Mouse (Mus musculus): ENCODE results near the gene Wscd2. TPM values are rescaled to one million over a fixed set of nuclear protein-coding genes. Genes with fewer than 3 reads are reported as not detected.

The Wscd2 gene
- polyA plus RNA-seq, 2 experiments, result 0.02 TPM; not detected in 1

- TF ChIP-seq EP300 (IDR thresholded peaks at IDR 0.05; ENCODE audit: low read depth) (no peak), CTCF (IDR thresholded peaks at IDR 0.05; ENCODE audit: low read depth) (no peak)
- no peak overlapping the region for H3K4me3 ChIP-seq (ENCODE audit: insufficient read depth in 1 of 2, low read depth in 2 of 2, low read length in 2 of 2)
Observed at GRCm38 (mm10) chr5:113504654-113505053, 14.5 kb downstream of the Wscd2 start.

GRCm38 (mm10) chr5:113506065-113506464 lies 15.9 kb downstream of the Wscd2 start:
- no peak overlapping the region for H3K9ac ChIP-seq (replicated peaks)
- DNase-seq (ENCODE audit: low read depth in 3 of 3, low spot score in 3 of 3), result no peak
- TF ChIP-seq CTCF (IDR thresholded peaks at IDR 0.05; ENCODE audit: low read depth) (no peak), EP300 (IDR thresholded peaks at IDR 0.05; ENCODE audit: low read depth) (no peak)
- H3K4me3 ChIP-seq (ENCODE audit: insufficient read depth in 1 of 2, low read depth in 2 of 2, low read length in 2 of 2), result no peak overlapping the region
- no peaks in the 10 kb centered on the region for H3K9me3 ChIP-seq (ENCODE audit: control insufficient read depth, low read length)
- no peaks in the 10 kb centered on the region for H3K27me3 ChIP-seq (ENCODE audit: control insufficient read depth, insufficient read depth, low read length)
- no peaks in the 10 kb centered on the region for H3K36me3 ChIP-seq (replicated peaks; ENCODE audit: control insufficient read depth, insufficient read depth, low read depth)
- no peak for ATAC-seq (ENCODE audit: insufficient read depth)
- no peak overlapping the region for H3K27ac ChIP-seq
- H3K4me1 ChIP-seq (replicated peaks; ENCODE audit: control insufficient read depth in 2 of 2, insufficient read depth in 2 of 2, low read length in 1 of 2), result no peaks in the 10 kb centered on the region
- H3K4me2 ChIP-seq (ENCODE audit: low read depth), result no peak overlapping the region
- WGBS (ENCODE audit: insufficient replicate concordance), result 31% methylated on average over 6 of the region's 6 CpGs

More at GRCm38 (mm10) chr5:113504654-113505053, 14.5 kb downstream of the Wscd2 start:
- Histone ChIP-seq H3K36me3 (replicated peaks; ENCODE audit: control insufficient read depth, insufficient read depth, low read depth) (no peaks in the 10 kb centered on the region), H3K4me1 (replicated peaks; ENCODE audit: control insufficient read depth in 2 of 2, insufficient read depth in 2 of 2, low read length in 1 of 2) (no peaks in the 10 kb centered on the region), H3K27ac (no peak overlapping the region), H3K9me3 (ENCODE audit: control insufficient read depth, low read length) (no peaks in the 10 kb centered on the region), H3K4me2 (ENCODE audit: low read depth) (no peak overlapping the region), H3K9ac (replicated peaks) (no peak overlapping the region), H3K27me3 (ENCODE audit: control insufficient read depth, insufficient read depth, low read length) (no peaks in the 10 kb centered on the region)
- ATAC-seq (ENCODE audit: insufficient read depth) (no peak), DNase-seq (ENCODE audit: low read depth in 3 of 3, low spot score in 3 of 3) (no peak)
- WGBS (ENCODE audit: insufficient replicate concordance), result 24% methylated on average over 4 of the region's 4 CpGs

- ATAC-seq (ENCODE audit: insufficient read depth), result no peak
Observed at GRCm38 (mm10) chr5:113506779-113507178, 16.6 kb downstream of the Wscd2 start.

GRCm38 (mm10) chr5:113509167-113509566 lies 19.0 kb downstream of the Wscd2 start:
- Histone ChIP-seq H3K4me1 (replicated peaks; ENCODE audit: control insufficient read depth in 2 of 2, insufficient read depth in 2 of 2, low read length in 1 of 2) (no peaks in the 10 kb centered on the region), H3K4me2 (ENCODE audit: low read depth) (no peak overlapping the region), H3K9me3 (ENCODE audit: control insufficient read depth, low read length) (no peaks in the 10 kb centered on the region), H3K36me3 (replicated peaks; ENCODE audit: control insufficient read depth, insufficient read depth, low read depth) (no peaks in the 10 kb centered on the region), H3K9ac (replicated peaks) (no peak overlapping the region), H3K27ac (no peak overlapping the region), H3K4me3 (ENCODE audit: insufficient read depth in 1 of 2, low read depth in 2 of 2, low read length in 2 of 2) (no peak overlapping the region), H3K27me3 (ENCODE audit: control insufficient read depth, insufficient read depth, low read length) (no peaks in the 10 kb centered on the region)
- 63% methylated on average over 4 of the region's 4 CpGs for WGBS (ENCODE audit: insufficient replicate concordance)
- TF ChIP-seq CTCF (IDR thresholded peaks at IDR 0.05; ENCODE audit: low read depth) (no peak), EP300 (IDR thresholded peaks at IDR 0.05; ENCODE audit: low read depth) (no peak)
- no peak for DNase-seq (ENCODE audit: low read depth in 3 of 3, low spot score in 3 of 3)
- no peak for ATAC-seq (ENCODE audit: insufficient read depth)

More at GRCm38 (mm10) chr5:113506779-113507178, 16.6 kb downstream of the Wscd2 start:
- Histone ChIP-seq H3K4me2 (ENCODE audit: low read depth) (no peak overlapping the region), H3K36me3 (replicated peaks; ENCODE audit: control insufficient read depth, insufficient read depth, low read depth) (no peaks in the 10 kb centered on the region), H3K9ac (replicated peaks) (no peak overlapping the region), H3K4me3 (ENCODE audit: insufficient read depth in 1 of 2, low read depth in 2 of 2, low read length in 2 of 2) (no peak overlapping the region), H3K9me3 (ENCODE audit: control insufficient read depth, low read length) (no peaks in the 10 kb centered on the region), H3K4me1 (replicated peaks; ENCODE audit: control insufficient read depth in 2 of 2, insufficient read depth in 2 of 2, low read length in 1 of 2) (no peaks in the 10 kb centered on the region), H3K27me3 (ENCODE audit: control insufficient read depth, insufficient read depth, low read length) (no peaks in the 10 kb centered on the region), H3K27ac (no peak overlapping the region)
- TF ChIP-seq EP300 (IDR thresholded peaks at IDR 0.05; ENCODE audit: low read depth), result no peak
- TF ChIP-seq CTCF (IDR thresholded peaks at IDR 0.05; ENCODE audit: low read depth), result no peak
- DNase-seq (ENCODE audit: low read depth in 3 of 3, low spot score in 3 of 3), result no peak
- 30% methylated on average over 5 of the region's 5 CpGs for WGBS (ENCODE audit: insufficient replicate concordance)

GRCm38 (mm10) chr5:113513640-113514039 lies 23.5 kb downstream of the Wscd2 start:
- DNase-seq (ENCODE audit: low read depth in 3 of 3, low spot score in 3 of 3) (no peak), ATAC-seq (ENCODE audit: insufficient read depth) (no peak)
- Histone ChIP-seq H3K27ac (no peak overlapping the region), H3K9ac (replicated peaks) (no peak overlapping the region), H3K4me1 (replicated peaks; ENCODE audit: control insufficient read depth in 2 of 2, insufficient read depth in 2 of 2, low read length in 1 of 2) (no peaks in the 10 kb centered on the region), H3K36me3 (replicated peaks; ENCODE audit: control insufficient read depth, insufficient read depth, low read depth) (no peaks in the 10 kb centered on the region), H3K27me3 (ENCODE audit: control insufficient read depth, insufficient read depth, low read length) (no peaks in the 10 kb centered on the region), H3K9me3 (ENCODE audit: control insufficient read depth, low read length) (no peaks in the 10 kb centered on the region), H3K4me3 (ENCODE audit: insufficient read depth in 1 of 2, low read depth in 2 of 2, low read length in 2 of 2) (no peak overlapping the region), H3K4me2 (ENCODE audit: low read depth) (no peak overlapping the region)
- WGBS (ENCODE audit: insufficient replicate concordance), result 56% methylated on average over 8 of the region's 8 CpGs
- TF ChIP-seq CTCF (IDR thresholded peaks at IDR 0.05; ENCODE audit: low read depth) (no peak), EP300 (IDR thresholded peaks at IDR 0.05; ENCODE audit: low read depth) (no peak)
